Mouse (Mus musculus): ENCODE measurements around the gene Cald1.

Cald1 gene

DNA sequence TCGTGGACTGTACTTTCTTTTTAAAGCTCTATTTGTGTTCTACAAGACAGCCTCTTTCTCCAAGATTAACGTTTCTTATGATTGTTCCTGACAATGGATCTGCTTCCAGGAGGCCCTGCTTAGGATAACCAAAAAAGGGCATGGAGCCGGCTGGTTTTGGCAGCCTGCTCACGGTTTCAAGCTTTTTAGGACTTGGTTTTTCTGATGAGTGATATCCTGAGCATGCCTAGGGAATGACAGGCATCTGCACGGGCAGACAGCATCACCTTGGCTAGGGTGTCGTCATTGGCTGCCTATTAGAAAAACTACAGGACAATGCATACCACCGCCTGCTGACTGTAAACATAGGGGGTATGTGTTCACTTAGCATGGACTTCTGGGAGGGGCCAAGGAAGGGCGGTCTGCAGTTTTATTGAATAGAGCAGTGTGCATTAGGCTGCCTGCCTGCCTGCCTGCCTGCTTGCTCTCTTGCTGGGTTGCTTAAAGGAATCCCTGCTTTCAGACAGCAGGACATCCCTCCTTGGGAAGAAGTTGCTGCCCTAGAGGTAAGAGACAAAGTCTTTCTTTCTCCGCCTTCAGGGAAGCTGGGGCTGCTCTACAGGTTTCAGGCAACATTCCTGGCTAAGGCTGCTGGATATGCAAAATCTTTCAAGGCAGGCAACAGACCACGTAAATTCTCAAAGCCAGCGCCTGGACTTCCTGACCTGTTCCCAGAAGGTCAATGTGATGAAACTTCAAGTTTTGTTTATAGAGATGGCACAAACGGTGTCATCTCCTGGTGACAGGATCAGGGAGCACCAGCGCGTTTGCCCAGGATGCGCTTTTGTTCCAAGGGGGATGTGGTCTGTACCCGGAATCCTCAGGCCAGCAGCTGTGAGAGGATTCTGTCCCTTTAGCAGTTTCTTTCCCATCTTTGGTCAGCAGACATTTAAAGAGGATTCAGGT lies at the start of gene Cald1:
Gene Cald1, plus strand, starts transcription at position 380 of the 945 bp plus-strand sequence.
- peaks cover 31% of the 10 kb centered on the region for H3K4me1 ChIP-seq (replicated peaks; ENCODE audit: low read depth, low read length)
- H3K9me3 ChIP-seq (ENCODE audit: low read length), result no peaks in the 10 kb centered on the region
- H3K36me3 ChIP-seq (ENCODE audit: insufficient read depth, low read length), result no peaks in the 10 kb centered on the region
- H3K27me3 ChIP-seq (ENCODE audit: insufficient read depth, low read length), result 0 out of 2 replicates have a peak, but pooled peaks cover 5% of the 10 kb centered on the region
- H3K4me3 ChIP-seq (replicated peaks; ENCODE audit: low read length), result peak within 1 kb of the TSS; percentile 39; the same call in 1 of the 2 replicates
- TF ChIP-seq CTCF (conservative IDR thresholded peaks at IDR 0.05; ENCODE audit: low read length) (no peak), NANOG (IDR thresholded peaks at IDR 0.05; ENCODE audit: borderline replicate concordance, low read length) (no peak), POU5F1 (IDR thresholded peaks at IDR 0.05; ENCODE audit: borderline replicate concordance, low read length) (no peak)

GRCm38 (mm10) chr6:34549017-34549416 lies 49.3 kb upstream of the Cald1 start:
- no peak for TF ChIP-seq NANOG (IDR thresholded peaks at IDR 0.05; ENCODE audit: borderline replicate concordance, low read length)
- TF ChIP-seq CTCF (conservative IDR thresholded peaks at IDR 0.05; ENCODE audit: low read length), result peak; percentile 95
- peaks cover 16% of the 10 kb centered on the region for H3K4me1 ChIP-seq (replicated peaks; ENCODE audit: low read depth, low read length)

GRCm38 (mm10) chr6:34552489-34553157 lies 45.7 kb upstream of the Cald1 start:
- no peaks in the 10 kb centered on the region for H3K27me3 ChIP-seq (ENCODE audit: insufficient read depth, low read length)

More at GRCm38 (mm10) chr6:34549017-34549416, 49.3 kb upstream of the Cald1 start:
- 0 out of 2 replicates have a peak, but pooled peaks cover 3% of the 10 kb centered on the region for H3K27me3 ChIP-seq (ENCODE audit: insufficient read depth, low read length)
- no peaks in the 10 kb centered on the region for H3K9me3 ChIP-seq (ENCODE audit: low read length)
- 0 out of 2 replicates have a peak overlapping the region, but pooled peaks have one; percentile 50 for H3K4me3 ChIP-seq (replicated peaks; ENCODE audit: low read length)
- H3K36me3 ChIP-seq (ENCODE audit: insufficient read depth, low read length), result no peaks in the 10 kb centered on the region

GRCm38 (mm10) chr6:34554291-34554997 lies 43.9 kb upstream of the Cald1 start:
- H3K4me3 ChIP-seq (replicated peaks; ENCODE audit: low read length), result no peak overlapping the region
- no peaks in the 10 kb centered on the region for H3K9me3 ChIP-seq (ENCODE audit: low read length)
- H3K27me3 ChIP-seq (ENCODE audit: insufficient read depth, low read length), result no peaks in the 10 kb centered on the region
- H3K4me1 ChIP-seq (replicated peaks; ENCODE audit: low read depth, low read length), result peaks cover 33% of the 10 kb centered on the region
- no peaks in the 10 kb centered on the region for H3K36me3 ChIP-seq (ENCODE audit: insufficient read depth, low read length)
- TF ChIP-seq NANOG (IDR thresholded peaks at IDR 0.05; ENCODE audit: borderline replicate concordance, low read length), result peak; percentile 66; the same call in 1 of the 2 replicates
- TF ChIP-seq CTCF (conservative IDR thresholded peaks at IDR 0.05; ENCODE audit: low read length), result no peak
- peak; percentile 71; the same call in 1 of the 2 replicates for TF ChIP-seq POU5F1 (IDR thresholded peaks at IDR 0.05; ENCODE audit: borderline replicate concordance, low read length)

More at GRCm38 (mm10) chr6:34552489-34553157, 45.7 kb upstream of the Cald1 start:
- H3K4me1 ChIP-seq (replicated peaks; ENCODE audit: low read depth, low read length), result peaks cover 33% of the 10 kb centered on the region
- H3K36me3 ChIP-seq (ENCODE audit: insufficient read depth, low read length), result no peaks in the 10 kb centered on the region
- H3K4me3 ChIP-seq (replicated peaks; ENCODE audit: low read length), result no peak overlapping the region
- TF ChIP-seq CTCF (conservative IDR thresholded peaks at IDR 0.05; ENCODE audit: low read length), result no peak
- no peaks in the 10 kb centered on the region for H3K9me3 ChIP-seq (ENCODE audit: low read length)

DNA sequence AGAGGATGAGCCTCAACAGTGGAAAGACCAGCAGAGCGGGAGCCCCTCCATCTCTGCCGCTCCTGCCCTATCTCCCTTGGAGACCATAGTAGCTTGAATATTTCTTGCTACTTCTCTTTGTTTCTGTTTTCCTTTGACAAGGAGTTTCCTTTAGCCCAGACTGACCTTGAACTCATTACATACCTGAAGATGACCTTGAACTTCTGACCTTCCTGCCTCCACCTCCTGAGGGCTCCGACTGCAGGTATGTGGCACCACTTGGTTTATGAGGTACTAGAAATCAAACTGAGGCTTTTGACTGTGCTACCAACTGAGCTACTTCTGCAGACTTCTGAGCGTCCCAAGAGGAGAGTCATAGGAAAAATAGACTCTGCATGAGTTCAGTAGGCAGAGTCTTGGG lies 38.8 kb upstream of the Cald1 start:
- Histone ChIP-seq H3K4me3 (replicated peaks; ENCODE audit: low read length) (no peak overlapping the region), H3K36me3 (ENCODE audit: insufficient read depth, low read length) (no peaks in the 10 kb centered on the region), H3K4me1 (replicated peaks; ENCODE audit: low read depth, low read length) (peaks cover 35% of the 10 kb centered on the region), H3K9me3 (ENCODE audit: low read length) (no peaks in the 10 kb centered on the region), H3K27me3 (ENCODE audit: insufficient read depth, low read length) (no peaks in the 10 kb centered on the region)
- TF ChIP-seq POU5F1 (IDR thresholded peaks at IDR 0.05; ENCODE audit: borderline replicate concordance, low read length), result no peak
- TF ChIP-seq NANOG (IDR thresholded peaks at IDR 0.05; ENCODE audit: borderline replicate concordance, low read length), result no peak
- no peak for TF ChIP-seq CTCF (conservative IDR thresholded peaks at IDR 0.05; ENCODE audit: low read length)

- TF ChIP-seq POU5F1 (IDR thresholded peaks at IDR 0.05; ENCODE audit: borderline replicate concordance, low read length) (no peak), NANOG (IDR thresholded peaks at IDR 0.05; ENCODE audit: borderline replicate concordance, low read length) (no peak), CTCF (conservative IDR thresholded peaks at IDR 0.05; ENCODE audit: low read length) (no peak)
- Histone ChIP-seq H3K4me3 (replicated peaks; ENCODE audit: low read length) (no peak overlapping the region), H3K36me3 (ENCODE audit: insufficient read depth, low read length) (no peaks in the 10 kb centered on the region), H3K4me1 (replicated peaks; ENCODE audit: low read depth, low read length) (peaks cover 4% of the 10 kb centered on the region), H3K27me3 (ENCODE audit: insufficient read depth, low read length) (no peaks in the 10 kb centered on the region), H3K9me3 (ENCODE audit: low read length) (no peaks in the 10 kb centered on the region)
Measured at GRCm38 (mm10) chr6:34565176-34565880, 33.0 kb upstream of the Cald1 start.

DNA sequence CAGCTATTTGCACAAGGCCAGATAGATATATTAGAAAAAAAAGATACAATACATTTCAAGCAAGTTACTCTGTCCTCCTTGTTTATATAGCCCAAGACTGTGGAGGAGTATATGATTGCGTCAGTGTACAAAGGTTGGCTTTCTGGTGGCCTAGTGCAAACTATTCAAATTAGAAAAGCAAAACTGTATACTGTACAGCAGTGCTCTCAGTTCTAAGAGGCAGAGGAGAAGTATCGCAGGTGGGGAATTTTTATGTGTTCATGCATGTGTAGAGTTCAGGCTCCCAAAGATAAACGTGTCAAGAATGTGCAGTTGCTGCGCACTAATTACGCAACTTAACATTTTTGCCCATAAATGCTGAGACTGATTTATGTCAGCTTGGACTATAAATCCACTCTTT lies 31.0 kb upstream of the Cald1 start:
- Histone ChIP-seq H3K4me1 (replicated peaks; ENCODE audit: low read depth, low read length) (no peaks in the 10 kb centered on the region), H3K9me3 (ENCODE audit: low read length) (peaks cover 16% of the 10 kb centered on the region)
- TF ChIP-seq NANOG (IDR thresholded peaks at IDR 0.05; ENCODE audit: borderline replicate concordance, low read length) (no peak), POU5F1 (IDR thresholded peaks at IDR 0.05; ENCODE audit: borderline replicate concordance, low read length) (no peak), CTCF (conservative IDR thresholded peaks at IDR 0.05; ENCODE audit: low read length) (no peak)

More for the DNA sequence above, 31.0 kb upstream of the Cald1 start:
- Histone ChIP-seq H3K4me3 (replicated peaks; ENCODE audit: low read length) (no peak overlapping the region), H3K36me3 (ENCODE audit: insufficient read depth, low read length) (no peaks in the 10 kb centered on the region), H3K27me3 (ENCODE audit: insufficient read depth, low read length) (no peaks in the 10 kb centered on the region)
